Mouse (Mus musculus) gastrocnemius, adult 18-20 months (tissue): Measurements from ENCODE around the gene Cldn19. TPM values are rescaled to one million over a fixed set of nuclear protein-coding genes. Genes with fewer than 3 reads are reported as not detected.

Experiments
- DNase-seq: peaks from one replicate; pipeline ENCODE4 v3.0.0; 2021; ENCODE audit warnings: low spot score
- total RNA-seq, 2 experiments: library from RNA; stranded (reverse); gene quantifications; 2 replicates each; pipeline ENCODE4 v1.2.3; 2021

Gene Cldn19
- total RNA-seq, 2 experiments from 2014 or later = 1.3 to 1.9 TPM

GRCm38 (mm10) chr4:119300761-119301160 is 45.5 kb downstream of the Cldn19 start:
- no peak for DNase-seq

DNA sequence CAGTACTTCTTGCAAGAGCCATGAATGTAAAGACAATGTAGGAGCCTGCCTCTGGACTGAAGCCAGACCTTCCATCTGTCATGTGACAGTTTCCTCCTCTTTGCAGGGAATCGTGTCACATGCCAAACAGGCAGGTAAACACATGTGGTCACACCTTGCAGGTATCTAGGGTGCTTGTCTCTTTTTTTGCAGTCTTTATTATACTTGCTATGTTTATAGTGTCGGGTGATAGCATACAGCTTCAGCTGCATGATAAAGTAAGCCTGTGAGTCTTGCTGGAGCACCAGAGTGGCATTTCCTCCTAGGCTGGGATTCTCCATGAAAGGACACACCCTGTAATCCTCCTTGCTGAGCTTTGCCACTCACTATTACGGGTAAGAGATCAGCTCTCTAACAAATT is 46.6 kb downstream of the Cldn19 start:
- no peak for DNase-seq

- no peak for DNase-seq
Observed at GRCm38 (mm10) chr4:119303291-119303690, 48.1 kb downstream of the Cldn19 start.

- no peak for DNase-seq
Observed at GRCm38 (mm10) chr4:119305418-119305817, 50.2 kb downstream of the Cldn19 start.

Other genes with a start within 250 kb of the Cldn19 start
- 1 to 10 TPM; 6.2 to 7.5 TPM for gene Slc2a1, start 146.7 kb upstream of the Cldn19 start, total RNA-seq
- gene Zfp691, start 81.2 kb upstream of the Cldn19 start, total RNA-seq = 10 to 100 TPM; 18.5 TPM
- gene Ermap, start 65.4 kb upstream of the Cldn19 start, total RNA-seq = not detected
- gene Svbp, start 60.1 kb upstream of the Cldn19 start, total RNA-seq = 10 to 100 TPM in 1 of 2 experiments, 1 to 10 TPM in 1; 9.3 to 12.2 TPM
- not detected for gene Tmem269, start 37.2 kb upstream of the Cldn19 start, total RNA-seq
- gene AU022252, start 22.7 kb upstream of the Cldn19 start, total RNA-seq = 10 to 100 TPM; 24.6 to 28.2 TPM
- 1 to 10 TPM; 9.1 to 9.4 TPM for gene P3h1, start 22.5 kb upstream of the Cldn19 start, total RNA-seq
- gene Ybx1, start 39.2 kb downstream of the Cldn19 start, total RNA-seq = 100 to 1,000 TPM; 659 to 760 TPM
- gene Ppih, start 65.1 kb downstream of the Cldn19 start, total RNA-seq = 1 to 10 TPM; 7.9 to 8.8 TPM
- gene Ccdc30, start 160.1 kb downstream of the Cldn19 start, total RNA-seq = not detected
- gene Ppcs, start 167.0 kb downstream of the Cldn19 start, total RNA-seq = 1 to 10 TPM; 4.8 to 5.6 TPM
- not detected for gene Zmynd12, start 167.4 kb downstream of the Cldn19 start, total RNA-seq
- not detected for gene Rimkla, start 237.2 kb downstream of the Cldn19 start, total RNA-seq